Mouse (Mus musculus) liver, embryonic 14.5 days (tissue): ENCODE results near the gene Rbm17. TPM values are rescaled to one million over a fixed set of nuclear protein-coding genes. Genes with fewer than 3 reads are reported as not detected.

Source experiments
- ATAC-seq: fragments of 200-750 bp; cut with Nextera tagmentation; 2 replicates; pipeline ENCODE4 v1.8.0; 2017; ENCODE audit warnings: moderate number of reproducible peaks, mild to moderate bottlenecking, moderate library complexity; ENCODE audit not compliant: insufficient read depth
- DNase-seq, 3 experiments: peaks; one replicate each; pipeline ENCODE4 v3.0.0-alpha.2; 2012 to 2013; ENCODE audit warnings: low read depth in 3 of 3, low spot score in 3 of 3
- H3K27ac ChIP-seq: fragments of 300-500 bp; sonication (generic); 2 replicates; pipeline ENCODE4 v1.5.1; 2014; ENCODE audit warnings: moderate library complexity, mild to moderate bottlenecking, control low read depth, inconsistent platforms
- H3K27me3 ChIP-seq: fragments of 300-500 bp; sonication (generic); 2 replicates; pipeline ENCODE4 v1.6.1; 2014; ENCODE audit warnings: mild to moderate bottlenecking, low read length, moderate library complexity; ENCODE audit not compliant: control insufficient read depth, insufficient read depth
- H3K36me3 ChIP-seq: fragments of 300-500 bp; sonication (generic); replicated peaks from 2 replicates; pipeline ENCODE4 v1.6.1; 2014; ENCODE audit warnings: low read depth; ENCODE audit not compliant: control insufficient read depth, insufficient read depth
- H3K4me1 ChIP-seq, 2 experiments: fragments of 200-500 bp in 1 of 2; fragments of 300-500 bp in 1 of 2; sonication (generic) in 1 of 2; replicated peaks; 2 replicates each; pipeline ENCODE4 v1.6.1; 2012 to 2014; ENCODE audit warnings: antibody characterized with exemption in 1 of 2, inconsistent platforms in 1 of 2, low read length in 1 of 2; ENCODE audit not compliant: control insufficient read depth in 2 of 2, insufficient read depth in 2 of 2
- H3K4me2 ChIP-seq: fragments of 300-500 bp; sonication (generic); 2 replicates; pipeline ENCODE4 v1.6.1; 2014; ENCODE audit warnings: low read depth, mild to moderate bottlenecking, control low read depth, moderate library complexity
- H3K4me3 ChIP-seq, 2 experiments: fragments of 200-500 bp in 1 of 2; fragments of 300-500 bp in 1 of 2; sonication (generic) in 1 of 2; 2 replicates each; pipeline ENCODE4 v1.5.1; 2012 to 2014; ENCODE audit warnings: low read depth in 2 of 2, low read length in 2 of 2, mild to moderate bottlenecking in 2 of 2, control low read depth in 1 of 2, inconsistent platforms in 1 of 2, moderate library complexity in 1 of 2; ENCODE audit not compliant: insufficient read depth in 1 of 2
- H3K9ac ChIP-seq: fragments of 300-500 bp; sonication (generic); replicated peaks from 2 replicates; pipeline ENCODE4 v1.6.1; 2014; ENCODE audit warnings: mild to moderate bottlenecking, control low read depth, moderate library complexity
- H3K9me3 ChIP-seq: fragments of 300-500 bp; sonication (generic); 2 replicates; pipeline ENCODE4 v1.6.1; 2016; ENCODE audit warnings: low read length, mixed read lengths; ENCODE audit not compliant: control insufficient read depth
- CTCF ChIP-seq: IDR thresholded peaks from 2 replicates; pipeline ENCODE4 v1.5.1; 2016; ENCODE audit warnings: antibody characterized with exemption, low read depth, control low read depth
- EP300 ChIP-seq: IDR thresholded peaks from 2 replicates; pipeline ENCODE4 v1.6.1; 2016; ENCODE audit warnings: antibody characterized with exemption, low read depth
- WGBS: fragments of 180-500 bp; shearing (Covaris S2); extraction: QIAGEN DNeasy Blood & Tissue Kit; methylation state at CpG from one replicate; pipeline ENCODE4 v1.1.7; 2014; ENCODE audit not compliant: insufficient replicate concordance; 5-methylcytosine and 5-hydroxymethylcytosine counted together
- polyA plus RNA-seq, 2 experiments: library from polyadenylated mRNA; depleted of rRNA in 1 of 2; stranded (reverse) in 1 of 2; unstranded in 1 of 2; fragments of >200 nt; fragmentation: Nextera tagmentation in 1 of 2; extraction: Ambion mirVana in 1 of 2; gene quantifications; 2 replicates each; pipeline versions ENCODE4 v1.2.1 to v1.2.3; 2012 to 2014

Gene Rbm17
- polyA plus RNA-seq, 2 experiments: 53.2 to 63.0 TPM

DNA sequence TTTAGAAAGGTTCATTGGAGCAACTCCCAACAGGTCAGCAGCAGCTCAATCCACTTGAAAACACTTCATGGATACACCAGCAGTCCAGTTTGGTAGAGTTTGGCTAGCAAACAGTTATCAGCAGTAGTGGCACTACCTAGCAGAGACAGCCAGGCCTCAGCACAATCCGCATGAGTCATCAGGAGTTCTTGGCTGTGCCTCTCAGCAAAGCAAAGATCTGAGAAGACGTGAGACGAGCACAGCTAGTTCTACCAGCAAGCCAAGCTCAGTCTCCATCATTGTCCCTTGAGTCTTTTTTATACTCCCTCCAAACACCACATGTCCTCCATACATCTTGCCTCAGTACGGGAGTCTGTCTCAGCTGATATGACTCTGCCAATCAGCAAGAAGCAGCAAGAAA is 24.6 kb downstream of the Rbm17 start:
- ATAC-seq (no peak), DNase-seq (no peak)
- Histone ChIP-seq H3K27me3 (no peaks in the 10 kb centered on the region), H3K27ac (no peak overlapping the region), H3K4me1 (no peaks in the 10 kb centered on the region), H3K9me3 (no peaks in the 10 kb centered on the region), H3K4me2 (no peak overlapping the region), H3K9ac (no peak overlapping the region), H3K4me3 (no peak overlapping the region), H3K36me3 (peaks cover 3% of the 10 kb centered on the region; the same call in 1 of the 2 replicates)
- TF ChIP-seq CTCF (no peak), EP300 (no peak)
- 80% methylated on average over 4 of the region's 4 CpGs for WGBS

DNA sequence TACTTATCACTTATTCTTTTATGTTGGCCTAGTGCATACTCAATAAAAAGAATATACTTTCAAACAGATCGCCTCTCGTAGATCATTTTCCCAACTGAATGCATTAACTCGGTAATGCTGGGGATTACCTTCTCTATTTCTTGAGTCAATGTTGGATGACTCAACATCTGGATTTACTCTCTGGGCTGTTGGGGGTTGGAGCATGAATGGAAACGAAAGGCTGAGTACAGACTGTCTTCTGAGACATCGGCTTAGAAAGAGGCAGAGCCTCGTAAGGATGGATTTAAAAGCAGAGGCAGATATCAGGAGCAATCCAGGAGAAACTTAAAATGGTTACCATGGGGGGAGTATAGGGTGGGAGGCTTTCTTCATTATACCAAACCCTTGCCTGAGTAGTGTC is 25.8 kb downstream of the Rbm17 start:
- WGBS: 73% methylated on average over 6 of the region's 6 CpGs
- Histone ChIP-seq H3K9ac (no peak overlapping the region), H3K4me1 (no peaks in the 10 kb centered on the region), H3K9me3 (no peaks in the 10 kb centered on the region), H3K27me3 (no peaks in the 10 kb centered on the region), H3K36me3 (no peaks in the 10 kb centered on the region), H3K4me2 (no peak overlapping the region), H3K27ac (no peak overlapping the region), H3K4me3 (no peak overlapping the region)
- DNase-seq (no peak), ATAC-seq (no peak)
- TF ChIP-seq CTCF: no peak
- TF ChIP-seq EP300: no peak

DNA sequence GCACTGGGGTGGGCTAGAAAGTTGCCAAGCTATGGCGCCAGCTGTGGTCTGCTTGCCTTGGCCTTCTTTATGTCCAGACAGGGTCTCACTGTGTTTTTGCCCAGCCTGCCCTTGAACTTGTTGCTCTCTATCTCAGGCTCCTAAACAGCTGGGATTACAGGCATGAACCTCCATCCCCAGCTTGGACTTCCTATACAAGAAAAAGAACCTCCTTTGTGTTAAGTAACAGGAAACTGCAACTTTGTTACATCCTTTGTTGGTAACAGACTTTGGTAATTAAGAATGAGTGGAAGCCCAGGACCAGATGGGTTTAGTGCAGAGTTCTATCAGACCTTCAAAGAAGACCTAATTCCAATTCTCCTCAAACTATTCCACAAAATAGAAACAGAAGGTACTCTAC is 30.3 kb downstream of the Rbm17 start:
- Histone ChIP-seq H3K4me2 (no peak overlapping the region), H3K9ac (no peak overlapping the region), H3K27me3 (no peaks in the 10 kb centered on the region), H3K4me1 (no peaks in the 10 kb centered on the region), H3K27ac (no peak overlapping the region), H3K36me3 (no peaks in the 10 kb centered on the region), H3K9me3 (no peaks in the 10 kb centered on the region), H3K4me3 (no peak overlapping the region)
- 82% methylated on average over 1 of the region's 1 CpGs for WGBS
- TF ChIP-seq EP300 (no peak), CTCF (no peak)
- DNase-seq (no peak), ATAC-seq (no peak)

DNA sequence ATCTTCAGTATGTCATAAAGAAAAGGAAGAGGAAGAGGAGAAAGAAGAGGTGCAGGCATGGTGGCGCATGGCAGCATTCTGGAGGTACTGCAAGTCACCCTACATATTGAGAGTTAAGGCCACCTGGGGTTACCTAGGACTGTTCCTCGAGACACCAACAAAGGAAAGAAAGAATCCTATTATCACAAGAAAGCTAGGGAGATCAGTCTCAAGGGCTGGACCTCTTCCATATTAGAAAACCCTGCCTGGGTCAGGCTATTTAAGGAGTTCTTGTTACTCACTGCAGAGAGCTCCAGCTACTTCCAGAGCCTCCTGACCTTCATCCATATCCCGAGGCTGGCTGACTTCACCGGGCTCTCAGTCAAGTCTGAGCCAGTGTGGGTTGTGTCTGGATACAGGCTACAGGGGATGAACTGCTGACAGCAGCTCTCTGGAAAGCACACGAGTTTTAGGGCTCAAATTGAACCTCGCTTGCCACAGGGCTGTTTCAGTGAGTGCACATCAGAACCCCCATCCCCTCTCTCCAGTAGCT is 32.9 kb downstream of the Rbm17 start:
- Histone ChIP-seq H3K4me3 (no peak overlapping the region), H3K27ac (no peak overlapping the region), H3K27me3 (no peaks in the 10 kb centered on the region), H3K9me3 (no peaks in the 10 kb centered on the region), H3K36me3 (no peaks in the 10 kb centered on the region), H3K4me2 (no peak overlapping the region), H3K4me1 (no peaks in the 10 kb centered on the region), H3K9ac (no peak overlapping the region)
- ATAC-seq: no peak
- TF ChIP-seq EP300 (no peak), CTCF (no peak)
- WGBS: 49% methylated on average over 6 of the region's 6 CpGs
- DNase-seq: no peak

DNA sequence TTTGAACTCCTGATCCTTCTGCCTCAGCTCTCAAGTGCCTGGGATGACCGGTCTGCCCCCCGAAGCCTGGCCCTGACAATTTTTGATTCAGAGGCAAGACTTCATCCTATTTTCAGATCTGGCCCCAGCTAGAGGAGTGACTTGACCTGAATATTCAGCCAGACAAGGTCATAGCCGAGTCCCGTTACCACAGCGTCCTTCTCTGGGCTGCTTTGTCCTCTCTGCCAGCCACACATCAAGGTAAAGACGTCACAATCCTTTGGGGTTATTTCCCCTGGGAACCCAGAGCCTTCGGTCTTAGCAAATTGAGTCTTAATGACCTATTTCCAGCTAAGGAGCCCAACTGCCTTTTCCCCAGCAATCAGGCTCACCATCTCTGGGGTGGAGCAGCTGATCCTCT is 35.5 kb downstream of the Rbm17 start:
- H3K27me3 ChIP-seq: no peaks in the 10 kb centered on the region
- TF ChIP-seq CTCF (no peak), EP300 (no peak)
- no peaks in the 10 kb centered on the region for H3K4me1 ChIP-seq
- H3K36me3 ChIP-seq: no peaks in the 10 kb centered on the region
- H3K9me3 ChIP-seq: no peaks in the 10 kb centered on the region
- H3K4me2 ChIP-seq: no peak overlapping the region
- no peak overlapping the region for H3K9ac ChIP-seq
- no peak overlapping the region for H3K4me3 ChIP-seq
- DNase-seq (no peak), ATAC-seq (no peak)
- WGBS: 75% methylated on average over 7 of the region's 7 CpGs
- H3K27ac ChIP-seq: no peak overlapping the region
